Mouse (Mus musculus): Measurements from ENCODE around the gene Fgf9. TPM values are rescaled to one million over a fixed set of nuclear protein-coding genes. Genes with fewer than 3 reads are reported as not detected.

Fgf9 gene
- 10 to 100 TPM; 16.5 to 33.2 (median 28.2) TPM for total RNA-seq (2022)

- DNase-seq = peak; percentile 31
Measured at GRCm38 (mm10) chr14:58070481-58071119, at the start of gene Fgf9. Gene Fgf9 (plus strand): TSS chr14:58070547.

GRCm38 (mm10) chr14:58034567-58034966 lies 35.8 kb upstream of the Fgf9 start:
- DNase-seq = peak; percentile 26

GRCm38 (mm10) chr14:58036174-58036573 lies 34.2 kb upstream of the Fgf9 start:
- no peak for DNase-seq

GRCm38 (mm10) chr14:58046639-58047284 lies 23.6 kb upstream of the Fgf9 start:
- no peak for DNase-seq

- no peak for DNase-seq
Measured at GRCm38 (mm10) chr14:58050691-58051090, 19.7 kb upstream of the Fgf9 start.

- DNase-seq = no peak
Measured at GRCm38 (mm10) chr14:58067586-58067985, 2.8 kb upstream of the Fgf9 start.

- DNase-seq = no peak
Measured at GRCm38 (mm10) chr14:58068641-58069040, 1.7 kb upstream of the Fgf9 start.

GRCm38 (mm10) chr14:58069927-58070326 lies 420 bp upstream of the Fgf9 start:
- no peak for DNase-seq

- DNase-seq = peak; percentile 54
Measured at GRCm38 (mm10) chr14:58071120-58071641, 834 bp downstream of the Fgf9 start.

GRCm38 (mm10) chr14:58071830-58072770 lies 1.8 kb downstream of the Fgf9 start:
- peak; percentile 52 for DNase-seq

- DNase-seq = no peak
Measured at GRCm38 (mm10) chr14:58072771-58073501, 2.6 kb downstream of the Fgf9 start.

- no peak for DNase-seq
Measured at GRCm38 (mm10) chr14:58073936-58074335, 3.6 kb downstream of the Fgf9 start.

GRCm38 (mm10) chr14:58074621-58075432 lies 4.5 kb downstream of the Fgf9 start:
- DNase-seq = no peak

- peak; percentile 34 for DNase-seq
Measured at GRCm38 (mm10) chr14:58075433-58076029, 5.2 kb downstream of the Fgf9 start.

- DNase-seq = peak; percentile 29
Measured at GRCm38 (mm10) chr14:58076030-58076521, 5.7 kb downstream of the Fgf9 start.

GRCm38 (mm10) chr14:58076726-58077255 lies 6.4 kb downstream of the Fgf9 start:
- no peak for DNase-seq

- DNase-seq = no peak
Measured at GRCm38 (mm10) chr14:58079471-58079870, 9.1 kb downstream of the Fgf9 start.

- no peak for DNase-seq
Measured at GRCm38 (mm10) chr14:58081955-58082354, 11.6 kb downstream of the Fgf9 start.

GRCm38 (mm10) chr14:58084240-58084639 lies 13.9 kb downstream of the Fgf9 start:
- no peak for DNase-seq

- DNase-seq = no peak
Measured at GRCm38 (mm10) chr14:58087326-58087725, 17.0 kb downstream of the Fgf9 start.

Measured in adrenal gland, adult 8-10 months (tissue).